Comparison of ENCODE assay signal across 20 mouse cellular contexts in genomic region chr3:43424886-43425285, GRCm38 (mm10).
DNase-seq lines count a peak whose midpoint lies in the region; ATAC-seq and TF ChIP-seq lines count a peak whose summit lies in the region.
"Had no signal": no experiment of that assay in that cellular context is flagged by ENCODE, and none has a peak within 500 bp of the region (broad histone marks: within the 10 kb centered on the region; RNA-seq: fewer than 3 reads in every experiment).

No protein-coding gene starts in this region.

- WGBS in forebrain, embryonic 14.5 days: 38% methylated on average over 1 of the region's 1 CpGs
- WGBS in forebrain, embryonic 11.5 days: 55% methylated on average over 1 of the region's 1 CpGs
- 55% methylated on average over 1 of the region's 1 CpGs for WGBS in hindbrain, embryonic 14.5 days
- 84% methylated on average over 1 of the region's 1 CpGs for WGBS in hindbrain, embryonic 10.5 days
- WGBS in lung, postnatal 0 days: 36% methylated on average over 1 of the region's 1 CpGs

- no peak for TF ChIP-seq CTCF in lung, postnatal 0 days (IDR thresholded peaks at IDR 0.05)

- H3K4me1 ChIP-seq in forebrain, embryonic 14.5 days (ENCODE audit: control insufficient read depth, insufficient read depth, low read length): no peaks in the 10 kb centered on the region
- no peaks in the 10 kb centered on the region for H3K4me1 ChIP-seq in forebrain, embryonic 11.5 days (replicated peaks; ENCODE audit: control insufficient read depth, insufficient read depth, low read length)
- no peaks in the 10 kb centered on the region for H3K4me1 ChIP-seq in hindbrain, embryonic 14.5 days (replicated peaks; ENCODE audit: control insufficient read depth, insufficient read depth, low read length)
- no peaks in the 10 kb centered on the region for H3K4me1 ChIP-seq in hindbrain, embryonic 10.5 days (replicated peaks)
- H3K4me1 ChIP-seq in lung, postnatal 0 days (ENCODE audit: insufficient read depth, low read depth, low read length): no peaks in the 10 kb centered on the region
- H3K4me1 ChIP-seq: embryonic facial prominence, embryonic 10.5 days; heart, embryonic 15.5 days had no signal

- no peak overlapping the region for H3K9ac ChIP-seq in forebrain, embryonic 14.5 days (ENCODE audit: low read length)
- H3K9ac ChIP-seq in forebrain, embryonic 11.5 days (ENCODE audit: low read length): no peak overlapping the region
- no peak overlapping the region for H3K9ac ChIP-seq in hindbrain, embryonic 14.5 days
- H3K9ac ChIP-seq in lung, postnatal 0 days (replicated peaks; ENCODE audit: low read depth): no peak overlapping the region
- H3K9ac ChIP-seq: forebrain, postnatal 0 days; heart, embryonic 15.5 days had no signal

- no peaks in the 10 kb centered on the region for H3K9me3 ChIP-seq in forebrain, embryonic 14.5 days (replicated peaks; ENCODE audit: control insufficient read depth, low read length)
- no peaks in the 10 kb centered on the region for H3K9me3 ChIP-seq in forebrain, embryonic 11.5 days (ENCODE audit: control insufficient read depth, low read length)
- no peaks in the 10 kb centered on the region for H3K9me3 ChIP-seq in hindbrain, embryonic 14.5 days (ENCODE audit: control insufficient read depth, low read length)
- no peaks in the 10 kb centered on the region for H3K9me3 ChIP-seq in hindbrain, embryonic 10.5 days
- no peaks in the 10 kb centered on the region for H3K9me3 ChIP-seq in lung, postnatal 0 days (ENCODE audit: low read length)
- H3K9me3 ChIP-seq: embryonic facial prominence, embryonic 10.5 days; heart, embryonic 15.5 days had no signal

- H3K27me3 ChIP-seq in forebrain, embryonic 14.5 days (replicated peaks; ENCODE audit: control insufficient read depth, insufficient read depth, low read length): no peaks in the 10 kb centered on the region
- no peaks in the 10 kb centered on the region for H3K27me3 ChIP-seq in forebrain, embryonic 11.5 days (ENCODE audit: control insufficient read depth, insufficient read depth, low read length)
- no peaks in the 10 kb centered on the region for H3K27me3 ChIP-seq in hindbrain, embryonic 14.5 days (ENCODE audit: control insufficient read depth, insufficient read depth, low read length)
- H3K27me3 ChIP-seq in hindbrain, embryonic 10.5 days (ENCODE audit: insufficient read depth, poor library complexity, severe bottlenecking): no peaks in the 10 kb centered on the region
- H3K27me3 ChIP-seq in lung, postnatal 0 days (replicated peaks; ENCODE audit: insufficient read depth, low read length): no peaks in the 10 kb centered on the region
- H3K27me3 ChIP-seq: heart, embryonic 15.5 days had no signal

- DNase-seq in forebrain, embryonic 14.5 days (ENCODE audit: low spot score): peak; percentile 4
- no peak for DNase-seq in forebrain, embryonic 11.5 days (ENCODE audit: low spot score)
- DNase-seq in hindbrain, embryonic 14.5 days (ENCODE audit: low spot score): peak; percentile 24
- DNase-seq in hindbrain, embryonic 10.5 days (ENCODE audit: low spot score): no peak
- DNase-seq in lung, postnatal 0 days (ENCODE audit: low spot score): peak; percentile 15
- DNase-seq in lung, postnatal 14 days: no peak
- peak; percentile 2 for DNase-seq in retina, postnatal 1 day
- DNase-seq in retina, embryonic 14.5 days (ENCODE audit: low spot score): no peak
- DNase-seq: adrenal gland, postnatal 10 days; cerebellum, adult 11-12 months; cerebellum, adult 9-10 months; cerebellum, postnatal 25 days; forebrain, postnatal 0 days; gastrocnemius, postnatal 14 days; heart, adult 2 months; heart, postnatal 14 days had no signal

- no peak overlapping the region for H3K4me3 ChIP-seq in forebrain, embryonic 14.5 days (ENCODE audit: low read depth, low read length)
- no peak overlapping the region for H3K4me3 ChIP-seq in forebrain, embryonic 11.5 days (ENCODE audit: low read depth, low read length)
- no peak overlapping the region for H3K4me3 ChIP-seq in hindbrain, embryonic 14.5 days (replicated peaks; ENCODE audit: low read length)
- no peak overlapping the region for H3K4me3 ChIP-seq in hindbrain, embryonic 10.5 days
- no peak overlapping the region for H3K4me3 ChIP-seq in lung, postnatal 0 days (ENCODE audit: low read depth, low read length)
- H3K4me3 ChIP-seq: embryonic facial prominence, embryonic 10.5 days; heart, adult 2 months; heart, embryonic 15.5 days had no signal

- H3K36me3 ChIP-seq in forebrain, embryonic 14.5 days (ENCODE audit: control insufficient read depth, insufficient read depth, low read length): no peaks in the 10 kb centered on the region
- no peaks in the 10 kb centered on the region for H3K36me3 ChIP-seq in forebrain, embryonic 11.5 days (ENCODE audit: control insufficient read depth, insufficient read depth, low read length)
- no peaks in the 10 kb centered on the region for H3K36me3 ChIP-seq in hindbrain, embryonic 14.5 days (replicated peaks; ENCODE audit: control insufficient read depth, insufficient read depth)
- no peaks in the 10 kb centered on the region for H3K36me3 ChIP-seq in hindbrain, embryonic 10.5 days
- no peaks in the 10 kb centered on the region for H3K36me3 ChIP-seq in lung, postnatal 0 days (ENCODE audit: insufficient read depth, low read length)
- H3K36me3 ChIP-seq: embryonic facial prominence, embryonic 10.5 days; heart, embryonic 15.5 days had no signal

- no peak for ATAC-seq in forebrain, embryonic 14.5 days
- no peak for ATAC-seq in forebrain, embryonic 11.5 days (replicated peaks; ENCODE audit: low FRiP score)
- peak; percentile 57; the same call in 1 of the 2 replicates for ATAC-seq in hindbrain, embryonic 14.5 days (ENCODE audit: low FRiP score)
- no peak for ATAC-seq in lung, postnatal 0 days
- ATAC-seq: forebrain, postnatal 0 days; inflammation-experienced regulatory T-cells, adult 6 months had no signal

- H3K4me2 ChIP-seq in forebrain, embryonic 14.5 days (ENCODE audit: low read length): no peak overlapping the region
- H3K4me2 ChIP-seq in forebrain, embryonic 11.5 days (ENCODE audit: low read depth, low read length, severe bottlenecking): no peak overlapping the region
- H3K4me2 ChIP-seq in hindbrain, embryonic 14.5 days (replicated peaks): no peak overlapping the region
- H3K4me2 ChIP-seq in lung, postnatal 0 days (replicated peaks; ENCODE audit: low read depth, low read length): no peak overlapping the region
- H3K4me2 ChIP-seq: heart, embryonic 11.5 days; heart, embryonic 15.5 days had no signal

- no peak overlapping the region for H3K27ac ChIP-seq in forebrain, embryonic 14.5 days (ENCODE audit: low read depth, low read length)
- H3K27ac ChIP-seq in forebrain, embryonic 11.5 days (ENCODE audit: low read depth, low read length): no peak overlapping the region
- no peak overlapping the region for H3K27ac ChIP-seq in hindbrain, embryonic 14.5 days
- H3K27ac ChIP-seq in hindbrain, embryonic 10.5 days: no peak overlapping the region
- no peak overlapping the region for H3K27ac ChIP-seq in lung, postnatal 0 days (ENCODE audit: low read length)
- H3K27ac ChIP-seq: embryonic facial prominence, embryonic 10.5 days; heart, adult 2 months; heart, embryonic 15.5 days had no signal

- TF ChIP-seq EP300 in lung, postnatal 0 days (IDR thresholded peaks at IDR 0.05): no peak

Comparison
In these comparisons a context has a peak if more than half of its experiments do, and no peak if none do; other contexts are left out.
1. DNase-seq: peak in forebrain, embryonic 14.5 days (single experiment), hindbrain, embryonic 14.5 days (single experiment), lung, postnatal 0 days (single experiment) and retina, postnatal 1 day (single experiment); none in forebrain, embryonic 11.5 days (single experiment), hindbrain, embryonic 10.5 days (single experiment), lung, postnatal 14 days (single experiment) and retina, embryonic 14.5 days (single experiment).